8 mouse cellular contexts compared by ENCODE assay signal in the genomic region with DNA sequence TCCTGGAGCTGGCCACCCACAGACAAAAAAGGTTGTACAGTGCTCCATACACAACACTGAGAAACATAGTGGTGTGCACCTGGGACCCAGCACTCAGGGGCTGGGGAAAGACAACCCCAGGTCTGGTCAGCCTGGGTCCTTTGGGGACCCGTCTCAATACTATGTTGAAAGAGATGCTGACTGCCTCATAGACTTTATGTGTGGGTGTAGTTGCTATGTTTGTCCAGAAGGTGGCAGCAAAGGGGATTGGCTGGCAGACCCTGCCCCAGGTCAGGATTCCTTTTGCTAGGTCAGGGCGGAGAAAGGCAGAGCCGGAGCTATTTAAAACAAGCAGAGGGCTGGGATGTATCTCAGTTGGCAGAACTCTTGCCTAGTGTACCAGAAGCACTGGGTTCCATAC.
DNase-seq lines count a peak whose midpoint lies in the region; ATAC-seq and TF ChIP-seq lines count a peak whose summit lies in the region.

No protein-coding gene starts in this region.

- H3K9ac ChIP-seq in liver, embryonic 14.5 days (replicated peaks) = no peak overlapping the region

- WGBS in liver, embryonic 14.5 days (ENCODE audit: insufficient replicate concordance) = 21% methylated on average over 3 of the region's 3 CpGs

- ATAC-seq in cerebellum, adult (ENCODE audit: insufficient number of reproducible peaks, low FRiP score, low TSS enrichment) = no peak
- no peak for ATAC-seq in liver, embryonic 14.5 days (ENCODE audit: insufficient read depth)

- peak; percentile 87 for TF ChIP-seq CTCF in liver, embryonic 14.5 days (IDR thresholded peaks at IDR 0.05; ENCODE audit: low read depth)

- H3K9me3 ChIP-seq in liver, embryonic 14.5 days (ENCODE audit: control insufficient read depth, low read length) = no peaks in the 10 kb centered on the region

- no peak for TF ChIP-seq EP300 in liver, embryonic 14.5 days (IDR thresholded peaks at IDR 0.05; ENCODE audit: low read depth)

- no peaks in the 10 kb centered on the region for H3K4me1 ChIP-seq in liver, embryonic 14.5 days (replicated peaks; ENCODE audit: control insufficient read depth in 2 of 2, insufficient read depth in 2 of 2, low read length in 1 of 2)

- H3K4me2 ChIP-seq in liver, embryonic 14.5 days (ENCODE audit: low read depth) = no peak overlapping the region

- H3K27ac ChIP-seq in liver, embryonic 14.5 days = no peak overlapping the region

- H3K4me3 ChIP-seq in liver, embryonic 14.5 days (ENCODE audit: insufficient read depth in 1 of 2, low read depth in 2 of 2, low read length in 2 of 2) = no peak overlapping the region

- DNase-seq in cerebellum, adult 9-11 months = peak; percentile 55
- DNase-seq in A20 (ENCODE audit: low read depth, low spot score) = peak; percentile 56
- DNase-seq in c-Kit-positive CD71-positive TER-119-positive erythroid progenitor cells, embryonic 14.5 days (ENCODE audit: low spot score) = peak; percentile 29
- DNase-seq in heart, postnatal 36 days = peak; percentile 26 to 30
- no peak for DNase-seq in liver, embryonic 14.5 days (ENCODE audit: low read depth in 3 of 3, low spot score in 3 of 3)
- peak; percentile 79 for DNase-seq in retina, postnatal 1 day
- no peak for DNase-seq in right cerebral cortex, adult 2 months (ENCODE audit: low spot score in 2 of 2)

- H3K27me3 ChIP-seq in liver, embryonic 14.5 days (ENCODE audit: control insufficient read depth, insufficient read depth, low read length) = no peaks in the 10 kb centered on the region

- intact Hi-C loops in heart, postnatal 36 days (cut with DNase I) = no loop called here

- no peaks in the 10 kb centered on the region for H3K36me3 ChIP-seq in liver, embryonic 14.5 days (replicated peaks; ENCODE audit: control insufficient read depth, insufficient read depth, low read depth)

Comparison
In these comparisons a context has a peak if more than half of its experiments do, and no peak if none do; other contexts are left out.
1. DNase-seq: peak in cerebellum, adult 9-11 months (single experiment), A20 (single experiment), c-Kit-positive CD71-positive TER-119-positive erythroid progenitor cells, embryonic 14.5 days (single experiment), heart, postnatal 36 days (2 of 2) and retina, postnatal 1 day (single experiment); none in liver, embryonic 14.5 days (0 of 3) and right cerebral cortex, adult 2 months (0 of 2).